Mouse (Mus musculus) macrophage (primary cell): Measurements from ENCODE around the gene Hoxa3. TPM values are rescaled to one million over a fixed set of nuclear protein-coding genes. Genes with fewer than 3 reads are reported as not detected.

Source experiments
- H3K27ac ChIP-seq: fragments of 350-480 bp; formaldehyde crosslinking; 2 replicates; pipeline ENCODE4 v1.9.0; 2021
- H3K36me3 ChIP-seq: fragments of 350-480 bp; formaldehyde crosslinking; 2 replicates; pipeline ENCODE4 v1.9.0; 2021; ENCODE audit errors: inconsistent target
- H3K4me3 ChIP-seq: fragments of 350-480 bp; formaldehyde crosslinking; 2 replicates; pipeline ENCODE4 v1.9.0; 2021; ENCODE audit errors: inconsistent target
- H3K79me2 ChIP-seq: fragments of 350-480 bp; formaldehyde crosslinking; 2 replicates; pipeline ENCODE4 v1.9.0; 2021; ENCODE audit errors: inconsistent target
- WGBS: methylation state at CpG from one replicate; pipeline ENCODE4 v1.1.7; 2026; ENCODE audit warnings: inconsistent platforms; ENCODE audit not compliant: missing documents; 5-methylcytosine and 5-hydroxymethylcytosine counted together
- polyA plus RNA-seq: library from polyadenylated mRNA; stranded (reverse); fragments of 250-400 nt; gene quantifications from 3 replicates; pipeline ENCODE4 v1.2.4, GENCODE M21; 2018; ENCODE audit warnings: inconsistent platforms

The Hoxa3 gene
- polyA plus RNA-seq, 1 experiment from 2014 or later, result 0.04 TPM

- no peaks in the 10 kb centered on the region for H3K36me3 ChIP-seq
- H3K27ac ChIP-seq, result no peak overlapping the region
- 92% methylated on average over 17 of the region's 17 CpGs for WGBS
- H3K4me3 ChIP-seq, result no peak overlapping the region
- peaks cover 6% of the 10 kb centered on the region; the same call in 1 of the 2 replicates for H3K79me2 ChIP-seq
Measured at GRCm38 (mm10) chr6:52163366-52164031, 49.6 kb downstream of the Hoxa3 start.

- Histone ChIP-seq H3K27ac (no peak overlapping the region), H3K36me3 (no peaks in the 10 kb centered on the region), H3K79me2 (peaks cover 6% of the 10 kb centered on the region; the same call in 1 of the 2 replicates), H3K4me3 (no peak overlapping the region)
- 90% methylated on average over 14 of the region's 14 CpGs for WGBS
Measured at GRCm38 (mm10) chr6:52162611-52163365, 50.3 kb downstream of the Hoxa3 start.

- Histone ChIP-seq H3K79me2 (peaks cover 6% of the 10 kb centered on the region; the same call in 1 of the 2 replicates), H3K36me3 (no peaks in the 10 kb centered on the region), H3K4me3 (no peak overlapping the region), H3K27ac (no peak overlapping the region)
- WGBS, result 100% methylated on average over 1 of the region's 1 CpGs
Measured at GRCm38 (mm10) chr6:52162093-52162380, 51.1 kb downstream of the Hoxa3 start.

GRCm38 (mm10) chr6:52161336-52162092 lies 51.6 kb downstream of the Hoxa3 start:
- H3K79me2 ChIP-seq, result peaks cover 6% of the 10 kb centered on the region; the same call in 1 of the 2 replicates

GRCm38 (mm10) chr6:52160511-52161335 lies 52.4 kb downstream of the Hoxa3 start:
- 44% methylated on average over 30 of the region's 30 CpGs for WGBS
- H3K4me3 ChIP-seq, result peak overlapping the region; percentile 48
- H3K36me3 ChIP-seq, result no peaks in the 10 kb centered on the region
- H3K27ac ChIP-seq, result peak overlapping the region; percentile 80
- peaks cover 6% of the 10 kb centered on the region; the same call in 1 of the 2 replicates for H3K79me2 ChIP-seq

More at GRCm38 (mm10) chr6:52161336-52162092, 51.6 kb downstream of the Hoxa3 start:
- 83% methylated on average over 8 of the region's 8 CpGs for WGBS
- Histone ChIP-seq H3K4me3 (no peak overlapping the region), H3K36me3 (no peaks in the 10 kb centered on the region), H3K27ac (no peak overlapping the region)

- peak overlapping the region; percentile 80 for H3K27ac ChIP-seq
- no peaks in the 10 kb centered on the region for H3K36me3 ChIP-seq
- peak overlapping the region; percentile 48 for H3K4me3 ChIP-seq
- peaks cover 6% of the 10 kb centered on the region; the same call in 1 of the 2 replicates for H3K79me2 ChIP-seq
- 10% methylated on average over 9 of the region's 9 CpGs for WGBS
Measured at GRCm38 (mm10) chr6:52159979-52160378, 53.2 kb downstream of the Hoxa3 start.

GRCm38 (mm10) chr6:52159164-52159761 lies 53.9 kb downstream of the Hoxa3 start:
- 45% methylated on average over 12 of the region's 12 CpGs for WGBS
- peak overlapping the region; percentile 80 for H3K27ac ChIP-seq
- H3K36me3 ChIP-seq, result no peaks in the 10 kb centered on the region
- peaks cover 6% of the 10 kb centered on the region; the same call in 1 of the 2 replicates for H3K79me2 ChIP-seq
- H3K4me3 ChIP-seq, result peak overlapping the region; percentile 48

GRCm38 (mm10) chr6:52158276-52159051 lies 54.7 kb downstream of the Hoxa3 start, which contains the start of gene Hoxa1:
Gene Hoxa1, minus strand, starts transcription at chr6:52158317.
- H3K4me3 ChIP-seq, result peak within 1 kb of the TSS; percentile 48
- H3K79me2 ChIP-seq, result peaks cover 6% of the 10 kb centered on the region; the same call in 1 of the 2 replicates
- peak within 1 kb of the TSS; percentile 80 for H3K27ac ChIP-seq
- H3K36me3 ChIP-seq, result no peaks in the 10 kb centered on the region
- WGBS, result under 1% methylated on average over 50 of the region's 55 CpGs

GRCm38 (mm10) chr6:52157466-52158275 lies 55.5 kb downstream of the Hoxa3 start:
- WGBS, result 9% methylated on average over 31 of the region's 32 CpGs

GRCm38 (mm10) chr6:52156551-52157200 lies 56.5 kb downstream of the Hoxa3 start:
- Histone ChIP-seq H3K4me3 (no peak overlapping the region), H3K36me3 (no peaks in the 10 kb centered on the region), H3K79me2 (peaks cover 6% of the 10 kb centered on the region; the same call in 1 of the 2 replicates), H3K27ac (no peak overlapping the region)
- WGBS, result 40% methylated on average over 20 of the region's 20 CpGs

More at GRCm38 (mm10) chr6:52157466-52158275, 55.5 kb downstream of the Hoxa3 start:
- H3K27ac ChIP-seq, result no peak overlapping the region
- no peaks in the 10 kb centered on the region for H3K36me3 ChIP-seq
- H3K79me2 ChIP-seq, result peaks cover 6% of the 10 kb centered on the region; the same call in 1 of the 2 replicates
- H3K4me3 ChIP-seq, result peak overlapping the region; percentile 48

GRCm38 (mm10) chr6:52155471-52155870 lies 57.7 kb downstream of the Hoxa3 start:
- Histone ChIP-seq H3K79me2 (peaks cover 6% of the 10 kb centered on the region; the same call in 1 of the 2 replicates), H3K27ac (no peak overlapping the region), H3K4me3 (no peak overlapping the region), H3K36me3 (no peaks in the 10 kb centered on the region)
- 96% methylated on average over 3 of the region's 3 CpGs for WGBS

- 85% methylated on average over 5 of the region's 5 CpGs for WGBS
- H3K4me3 ChIP-seq, result no peak overlapping the region
- no peak overlapping the region for H3K27ac ChIP-seq
- no peaks in the 10 kb centered on the region for H3K79me2 ChIP-seq
- H3K36me3 ChIP-seq, result no peaks in the 10 kb centered on the region
Measured at GRCm38 (mm10) chr6:52154044-52154443, 59.1 kb downstream of the Hoxa3 start.
